Mouse (Mus musculus): ENCODE measurements at regions not wholly inside any gene's neighbourhood (a gene's known extent, or its start where the extent isn't known, plus 50 kb on each side); places are given as distances from the start of the nearest gene placed in this dataset.

GRCm38 (mm10) chr1:83723096-83723495, 315.1 kb upstream of the Sphkap start:
- TF ChIP-seq POLR2A (IDR thresholded peaks at IDR 0.05; ENCODE audit: borderline replicate concordance, extremely low read depth, insufficient read depth, insufficient read length, poor library complexity, severe bottlenecking) = no peak
- TF ChIP-seq CTCF (IDR thresholded peaks at IDR 0.05; ENCODE audit: borderline replicate concordance, extremely low read depth, insufficient read depth, insufficient read length) = no peak
- peak; percentile 32 for DNase-seq (ENCODE audit: low read depth)

- DNase-seq (ENCODE audit: low read depth) = no peak
- TF ChIP-seq POLR2A (IDR thresholded peaks at IDR 0.05; ENCODE audit: borderline replicate concordance, extremely low read depth, insufficient read depth, insufficient read length, poor library complexity, severe bottlenecking) (no peak), CTCF (IDR thresholded peaks at IDR 0.05; ENCODE audit: borderline replicate concordance, extremely low read depth, insufficient read depth, insufficient read length) (no peak)
Measured at GRCm38 (mm10) chr1:83720166-83720565, 312.2 kb upstream of the Sphkap start.

GRCm38 (mm10) chr1:83717056-83717455, 309.1 kb upstream of the Sphkap start:
- TF ChIP-seq POLR2A (IDR thresholded peaks at IDR 0.05; ENCODE audit: borderline replicate concordance, extremely low read depth, insufficient read depth, insufficient read length, poor library complexity, severe bottlenecking) (no peak), CTCF (IDR thresholded peaks at IDR 0.05; ENCODE audit: borderline replicate concordance, extremely low read depth, insufficient read depth, insufficient read length) (peak; percentile 56; the same call in 1 of the 2 replicates)
- peak; percentile 84 for DNase-seq (ENCODE audit: low read depth)

GRCm38 (mm10) chr1:83701696-83702404, 293.9 kb upstream of the Sphkap start:
- peak; percentile 64 for DNase-seq (ENCODE audit: low read depth)
- TF ChIP-seq CTCF (IDR thresholded peaks at IDR 0.05; ENCODE audit: borderline replicate concordance, extremely low read depth, insufficient read depth, insufficient read length) = no peak
- no peak for TF ChIP-seq POLR2A (IDR thresholded peaks at IDR 0.05; ENCODE audit: borderline replicate concordance, extremely low read depth, insufficient read depth, insufficient read length, poor library complexity, severe bottlenecking)

DNA sequence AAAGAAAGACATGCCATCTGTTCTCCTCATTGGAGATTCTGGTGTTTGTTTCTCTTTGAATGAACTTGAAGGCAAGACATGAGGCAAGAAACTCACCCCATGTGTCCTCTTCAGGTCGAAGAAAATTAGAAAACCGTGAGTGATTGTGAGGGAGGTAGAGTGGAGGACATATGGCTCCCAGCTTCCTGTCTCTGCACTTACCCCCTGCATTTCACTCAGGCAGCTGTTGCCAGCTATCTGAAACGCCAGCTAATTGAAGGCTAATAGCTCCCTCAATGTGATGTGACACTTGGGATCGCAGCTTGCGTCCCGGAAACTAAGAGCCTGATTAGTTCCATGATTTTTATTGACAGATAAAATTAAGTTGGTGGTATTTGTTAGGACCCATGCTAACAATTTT, 289.4 kb upstream of the Sphkap start:
- peak; percentile 78 for DNase-seq (ENCODE audit: low read depth)

GRCm38 (mm10) chr1:83685221-83685620, 277.2 kb upstream of the Sphkap start:
- TF ChIP-seq POLR2A (IDR thresholded peaks at IDR 0.05; ENCODE audit: borderline replicate concordance, extremely low read depth, insufficient read depth, insufficient read length, poor library complexity, severe bottlenecking) = no peak
- no peak for TF ChIP-seq CTCF (IDR thresholded peaks at IDR 0.05; ENCODE audit: borderline replicate concordance, extremely low read depth, insufficient read depth, insufficient read length)
- DNase-seq (ENCODE audit: low read depth) = no peak

More for the DNA sequence above, 289.4 kb upstream of the Sphkap start:
- TF ChIP-seq CTCF (IDR thresholded peaks at IDR 0.05; ENCODE audit: borderline replicate concordance, extremely low read depth, insufficient read depth, insufficient read length) (no peak), POLR2A (IDR thresholded peaks at IDR 0.05; ENCODE audit: borderline replicate concordance, extremely low read depth, insufficient read depth, insufficient read length, poor library complexity, severe bottlenecking) (no peak)

GRCm38 (mm10) chr1:83665326-83665725, 257.3 kb upstream of the Sphkap start:
- no peak for DNase-seq (ENCODE audit: low read depth)
- TF ChIP-seq CTCF (IDR thresholded peaks at IDR 0.05; ENCODE audit: borderline replicate concordance, extremely low read depth, insufficient read depth, insufficient read length) (no peak), POLR2A (IDR thresholded peaks at IDR 0.05; ENCODE audit: borderline replicate concordance, extremely low read depth, insufficient read depth, insufficient read length, poor library complexity, severe bottlenecking) (no peak)

GRCm38 (mm10) chr1:83661808-83662802, 254.1 kb upstream of the Sphkap start:
- TF ChIP-seq CTCF (IDR thresholded peaks at IDR 0.05; ENCODE audit: borderline replicate concordance, extremely low read depth, insufficient read depth, insufficient read length) (no peak), POLR2A (IDR thresholded peaks at IDR 0.05; ENCODE audit: borderline replicate concordance, extremely low read depth, insufficient read depth, insufficient read length, poor library complexity, severe bottlenecking) (no peak)
- DNase-seq (ENCODE audit: low read depth) = peak; percentile 73

DNA sequence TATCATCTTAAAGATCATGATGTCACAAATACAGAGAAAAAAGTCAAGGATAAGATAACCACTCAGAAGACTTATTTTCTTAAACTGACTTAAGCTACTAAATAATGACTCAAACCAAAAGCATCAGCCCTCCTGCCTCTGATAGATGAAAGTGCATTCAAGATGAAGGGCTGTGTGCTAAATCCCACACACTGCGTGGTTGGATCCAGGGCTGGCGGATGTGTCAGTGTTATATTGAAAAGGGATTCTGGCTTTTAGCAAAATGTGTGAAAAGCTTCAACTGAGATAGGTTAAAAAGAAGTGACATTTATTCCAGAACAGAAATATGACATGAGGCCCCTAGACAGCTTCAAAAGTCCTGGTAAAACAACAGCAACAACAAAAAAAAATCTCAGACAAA, 245.7 kb upstream of the Sphkap start:
- DNase-seq (ENCODE audit: low read depth) = peak; percentile 15
- TF ChIP-seq POLR2A (IDR thresholded peaks at IDR 0.05; ENCODE audit: borderline replicate concordance, extremely low read depth, insufficient read depth, insufficient read length, poor library complexity, severe bottlenecking) (no peak), CTCF (IDR thresholded peaks at IDR 0.05; ENCODE audit: borderline replicate concordance, extremely low read depth, insufficient read depth, insufficient read length) (no peak)

DNA sequence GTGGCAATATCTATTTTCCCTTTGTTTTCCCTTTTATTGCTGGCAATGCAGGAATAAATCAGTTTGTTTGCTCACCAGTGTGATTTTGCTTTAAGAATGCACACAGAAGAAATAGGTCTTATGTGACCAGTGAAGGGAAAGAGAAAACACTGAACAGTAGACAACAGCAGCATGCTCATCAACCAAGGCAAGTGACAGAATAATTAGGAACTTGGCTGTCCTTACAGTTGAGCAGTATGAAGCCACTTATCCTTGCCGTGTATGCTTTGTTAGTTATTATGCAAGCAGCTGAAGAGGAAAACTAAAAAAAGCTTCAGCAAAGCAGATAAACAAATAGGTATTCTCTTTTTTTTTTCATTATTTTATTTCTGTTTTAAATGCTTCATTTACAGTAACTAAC, 237.6 kb upstream of the Sphkap start:
- no peak for DNase-seq (ENCODE audit: low read depth)
- TF ChIP-seq POLR2A (IDR thresholded peaks at IDR 0.05; ENCODE audit: borderline replicate concordance, extremely low read depth, insufficient read depth, insufficient read length, poor library complexity, severe bottlenecking) = no peak
- TF ChIP-seq CTCF (IDR thresholded peaks at IDR 0.05; ENCODE audit: borderline replicate concordance, extremely low read depth, insufficient read depth, insufficient read length) = no peak

GRCm38 (mm10) chr1:83642656-83643055, 234.7 kb upstream of the Sphkap start:
- DNase-seq (ENCODE audit: low read depth) = no peak
- TF ChIP-seq CTCF (IDR thresholded peaks at IDR 0.05; ENCODE audit: borderline replicate concordance, extremely low read depth, insufficient read depth, insufficient read length) (no peak), POLR2A (IDR thresholded peaks at IDR 0.05; ENCODE audit: borderline replicate concordance, extremely low read depth, insufficient read depth, insufficient read length, poor library complexity, severe bottlenecking) (no peak)

All from brain, embryonic 14.5 days (tissue).